Mouse (Mus musculus): ENCODE data around the gene Gm49342.

DNA sequence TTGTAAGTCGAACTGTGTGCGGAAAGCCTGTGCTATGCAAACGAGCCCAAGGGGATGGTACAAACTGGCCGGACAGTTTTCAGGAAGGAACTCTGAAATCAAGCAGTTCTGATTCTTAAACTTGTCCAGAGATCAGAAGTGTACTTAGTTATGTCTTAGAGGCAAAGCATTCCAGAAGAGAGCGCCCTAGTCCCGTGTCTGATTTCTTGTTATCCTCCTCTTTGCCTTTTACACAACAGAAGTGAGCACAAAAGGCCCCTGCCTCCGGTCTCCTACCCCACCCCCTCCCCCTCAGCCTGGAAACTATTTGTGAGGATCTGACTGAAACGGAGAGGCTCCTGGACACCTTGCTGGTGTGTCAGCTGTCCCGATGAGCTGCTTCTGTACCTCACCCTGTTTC, 32.4 kb downstream of the Gm49342 start:
- TF ChIP-seq POLR2A (IDR thresholded peaks at IDR 0.05; ENCODE audit: low read depth, low read length), result no peak
- no peak for TF ChIP-seq CTCF (IDR thresholded peaks at IDR 0.05; ENCODE audit: borderline replicate concordance, insufficient read depth, low read length)

Data from embryonic fibroblast, embryonic 13.5 days (primary cell).